Mouse (Mus musculus) layer of hippocampus, postnatal 36 days (tissue): ENCODE results near the gene Adcy9. TPM values are rescaled to one million over a fixed set of nuclear protein-coding genes. Genes with fewer than 3 reads are reported as not detected.
"Not testable (repeated sequence)": the region's sequence is repeated elsewhere in the genome, so short reads cannot be mapped to it uniquely, and the experiment has no call there.

Experiments used
- DNase-seq, 2 experiments: peaks; one replicate each; pipeline ENCODE4 v3.0.0; 2022
- total RNA-seq, 2 experiments: library from RNA; stranded (reverse); gene quantifications; 2 replicates each; pipeline ENCODE4 v1.2.3; 2021

Adcy9 gene
- total RNA-seq, 2 experiments from 2014 or later = 97.5 to 103 TPM

- no peak for DNase-seq
Measured at GRCm38 (mm10) chr16:4381487-4381886, 38.8 kb downstream of the Adcy9 start.

- no peak for DNase-seq
Measured at GRCm38 (mm10) chr16:4378788-4379187, 41.5 kb downstream of the Adcy9 start.

- DNase-seq = no peak
Measured at GRCm38 (mm10) chr16:4377556-4377955, 42.7 kb downstream of the Adcy9 start.

- DNase-seq = peak; percentile 58 to 60
Measured at GRCm38 (mm10) chr16:4374780-4375380, 45.4 kb downstream of the Adcy9 start.

- no peak for DNase-seq
Measured at GRCm38 (mm10) chr16:4374270-4374669, 46.0 kb downstream of the Adcy9 start.

- DNase-seq = no peak
Measured at GRCm38 (mm10) chr16:4371039-4371438, 49.3 kb downstream of the Adcy9 start.

GRCm38 (mm10) chr16:4370141-4370541, 50.2 kb downstream of the Adcy9 start:
- peak in 1 of 2 experiments; percentile 44 for DNase-seq

- no peak for DNase-seq
Measured at GRCm38 (mm10) chr16:4367930-4368329, 52.4 kb downstream of the Adcy9 start.

GRCm38 (mm10) chr16:4367291-4367690, 53.0 kb downstream of the Adcy9 start:
- DNase-seq = no peak

GRCm38 (mm10) chr16:4366671-4367070, 53.6 kb downstream of the Adcy9 start:
- DNase-seq = no peak

GRCm38 (mm10) chr16:4363341-4364116, 56.8 kb downstream of the Adcy9 start:
- DNase-seq = no peak

GRCm38 (mm10) chr16:4355260-4356043, 64.8 kb downstream of the Adcy9 start:
- DNase-seq = no peak

GRCm38 (mm10) chr16:4342579-4342978, 77.7 kb downstream of the Adcy9 start:
- DNase-seq = peak; percentile 67 to 71

GRCm38 (mm10) chr16:4341316-4342062, 78.8 kb downstream of the Adcy9 start:
- no peak for DNase-seq

GRCm38 (mm10) chr16:4339216-4339615, 81.1 kb downstream of the Adcy9 start:
- not testable (repeated sequence) for DNase-seq

GRCm38 (mm10) chr16:4337269-4337668, 83.0 kb downstream of the Adcy9 start:
- DNase-seq = no peak

GRCm38 (mm10) chr16:4333788-4334187, 86.5 kb downstream of the Adcy9 start:
- DNase-seq = no peak

- no peak for DNase-seq
Measured at GRCm38 (mm10) chr16:4333371-4333770, 86.9 kb downstream of the Adcy9 start.

- no peak for DNase-seq
Measured at GRCm38 (mm10) chr16:4327081-4327480, 93.2 kb downstream of the Adcy9 start.

- DNase-seq = no peak
Measured at GRCm38 (mm10) chr16:4325801-4326200, 94.5 kb downstream of the Adcy9 start.

GRCm38 (mm10) chr16:4324967-4325366, 95.3 kb downstream of the Adcy9 start:
- no peak for DNase-seq

GRCm38 (mm10) chr16:4320856-4321255, 99.4 kb downstream of the Adcy9 start:
- no peak for DNase-seq
